Mouse (Mus musculus) CH12.LX (cell line): Measurements from ENCODE around the gene Mgam. TPM values are rescaled to one million over a fixed set of nuclear protein-coding genes. Genes with fewer than 3 reads are reported as not detected.

Experiments
- DNase-seq: peaks from one replicate; pipeline ENCODE4 v3.0.0-alpha.2; 2013; ENCODE audit errors: extremely low read depth
- H3K27ac ChIP-seq: 2 replicates; pipeline ENCODE4 v1.5.1; 2012; ENCODE audit warnings: low read depth, mild to moderate bottlenecking, control low read depth, moderate library complexity; ENCODE audit not compliant: insufficient read depth
- H3K27me3 ChIP-seq: replicated peaks from 2 replicates; pipeline ENCODE3; 2012; ENCODE audit warnings: inconsistent platforms
- H3K36me3 ChIP-seq, 2 experiments: replicated peaks in 1 of 2; 2 replicates each; pipeline versions ENCODE3 to v1.6.1; 2012; ENCODE audit warnings: inconsistent platforms in 1 of 2, low read length in 1 of 2, mild to moderate bottlenecking in 1 of 2, mixed read lengths in 1 of 2, moderate library complexity in 1 of 2; ENCODE audit not compliant: control insufficient read depth in 1 of 2, insufficient read depth in 1 of 2
- H3K4me1 ChIP-seq, 2 experiments: 2 replicates each; pipeline ENCODE4 v1.6.1; 2012; ENCODE audit warnings: inconsistent platforms in 1 of 2, moderate library complexity in 1 of 2; ENCODE audit not compliant: insufficient read depth in 2 of 2, control insufficient read depth in 1 of 2
- H3K4me2 ChIP-seq: 2 replicates; pipeline ENCODE4 v1.6.1; 2012; ENCODE audit warnings: low read depth, mild to moderate bottlenecking, control low read depth; ENCODE audit not compliant: poor library complexity, insufficient read depth, severe bottlenecking
- H3K4me3 ChIP-seq, 3 experiments: fragments of 150-350 bp in 1 of 3; sonication (generic) in 1 of 3; replicated peaks in 1 of 3; 2 replicates each; pipeline versions ENCODE3 to v1.5.1; 2011 to 2012; ENCODE audit warnings: low read depth in 2 of 3, low read length in 2 of 3, mild to moderate bottlenecking in 2 of 3, moderate library complexity in 2 of 3, control low read depth in 1 of 3, improper control_type of control experiment in 1 of 3, inconsistent platforms in 1 of 3, mixed read lengths in 1 of 3; ENCODE audit not compliant: poor library complexity in 1 of 3
- H3K79me2 ChIP-seq: replicated peaks from 2 replicates; pipeline ENCODE4 v1.6.1; 2012; ENCODE audit warnings: mild to moderate bottlenecking, moderate library complexity; ENCODE audit not compliant: control insufficient read depth, poor library complexity, insufficient read depth, severe bottlenecking; ENCODE audit errors: extremely low read depth
- H3K9ac ChIP-seq: 2 replicates; pipeline ENCODE4 v1.6.1; 2012; ENCODE audit warnings: low read depth, mild to moderate bottlenecking, control low read depth, moderate library complexity; ENCODE audit not compliant: insufficient read depth
- H3K9me3 ChIP-seq: replicated peaks from 2 replicates; pipeline ENCODE3; 2012; ENCODE audit warnings: low read length, inconsistent platforms, mixed read lengths
- BHLHE40 ChIP-seq: IDR thresholded peaks from 2 replicates; pipeline ENCODE4 v1.6.1; 2011; ENCODE audit warnings: mild to moderate bottlenecking, low read depth, low read length, improper control_type of control experiment
- E2F4 ChIP-seq: IDR thresholded peaks from 2 replicates; pipeline ENCODE4 v1.6.1; 2011; ENCODE audit warnings: low read depth, low read length, improper control_type of control experiment; ENCODE audit not compliant: insufficient replicate concordance
- ELF1 ChIP-seq: IDR thresholded peaks from 2 replicates; pipeline ENCODE4 v1.6.1; 2014; ENCODE audit warnings: low read depth, mild to moderate bottlenecking, inconsistent platforms, low read length, improper control_type of control experiment
- IRF4 ChIP-seq: IDR thresholded peaks from 2 replicates; pipeline ENCODE4 v1.6.1; 2014; ENCODE audit warnings: low read depth, mild to moderate bottlenecking, inconsistent platforms, low read length, improper control_type of control experiment
- JUN ChIP-seq: IDR thresholded peaks from 2 replicates; pipeline ENCODE4 v1.6.1; 2011; ENCODE audit warnings: low read depth, mild to moderate bottlenecking, low read length, improper control_type of control experiment, moderate library complexity; ENCODE audit not compliant: insufficient read depth
- JUND ChIP-seq: conservative IDR thresholded peaks from 2 replicates; pipeline ENCODE4 v1.6.1; 2011; ENCODE audit warnings: low read depth, low read length, improper control_type of control experiment
- MAX ChIP-seq: IDR thresholded peaks from 2 replicates; pipeline ENCODE4 v1.6.1; 2011; ENCODE audit warnings: low read length, improper control_type of control experiment
- MXI1 ChIP-seq: IDR thresholded peaks from 2 replicates; pipeline ENCODE4 v1.6.1; 2011; ENCODE audit warnings: mild to moderate bottlenecking, low read depth, low read length, improper control_type of control experiment
- MYC ChIP-seq: IDR thresholded peaks from 2 replicates; pipeline ENCODE4 v1.6.1; 2011; ENCODE audit warnings: low read depth, mild to moderate bottlenecking, improper control_type of control experiment, low read length
- POLR2A ChIP-seq: IDR thresholded peaks from 2 replicates; pipeline ENCODE4 v1.6.1; 2011; ENCODE audit warnings: low read depth, mild to moderate bottlenecking, improper control_type of control experiment, low read length
- POLR2AphosphoS2 ChIP-seq: IDR thresholded peaks from 2 replicates; pipeline ENCODE4 v1.6.1; 2011; ENCODE audit warnings: low read depth, low read length, improper control_type of control experiment
- RAD21 ChIP-seq: IDR thresholded peaks from 2 replicates; pipeline ENCODE4 v1.6.1; 2011; ENCODE audit warnings: low read depth, mild to moderate bottlenecking, low read length, improper control_type of control experiment, moderate library complexity
- RCOR1 ChIP-seq: conservative IDR thresholded peaks from 2 replicates; pipeline ENCODE4 v1.6.1; 2012; ENCODE audit warnings: low read depth, mild to moderate bottlenecking, inconsistent platforms, low read length, improper control_type of control experiment
- TBP ChIP-seq: conservative IDR thresholded peaks from 2 replicates; pipeline ENCODE4 v1.6.1; 2011; ENCODE audit warnings: low read depth, low read length, improper control_type of control experiment
- TCF12 ChIP-seq: IDR thresholded peaks from 2 replicates; pipeline ENCODE4 v1.6.1; 2014; ENCODE audit warnings: low read depth, mild to moderate bottlenecking, inconsistent platforms, low read length, improper control_type of control experiment
- USF2 ChIP-seq: conservative IDR thresholded peaks from 2 replicates; pipeline ENCODE4 v1.6.1; 2011; ENCODE audit warnings: low read depth, low read length, improper control_type of control experiment
- ZKSCAN1 ChIP-seq: IDR thresholded peaks from 2 replicates; pipeline ENCODE4 v1.6.1; 2012; ENCODE audit warnings: low read depth, inconsistent platforms, low read length, improper control_type of control experiment, borderline replicate concordance
- dilution Hi-C: fragments of 300-500 bp; cut with MboI; formaldehyde crosslinking; loops from 2 replicates; pipeline ENCODE4 v1.14.3; 2020; ENCODE audit warnings: low sequenced_read_pairs; ENCODE audit not compliant: extremely low pct_unique_long_range_greater_than_20kb, extremely low pct_ligation_motif_present
- in situ Hi-C: fragments of 300-500 bp; cut with MboI; formaldehyde crosslinking; loops from 3 replicates; pipeline ENCODE4 v1.14.3; 2019; ENCODE audit warnings: low sequenced_read_pairs, low pct_ligation_motif_present, low pct_unique_long_range_greater_than_20kb, mixed read lengths
- polyA plus RNA-seq: library from polyadenylated mRNA; unstranded; fragments of >175 nt; gene quantifications from 2 replicates; pipeline ENCODE4 v1.2.1, GENCODE M21; 2012; ENCODE audit warnings: low read depth; ENCODE audit not compliant: insufficient read length
- total RNA-seq, 2 experiments: library from RNA; depleted of rRNA; stranded (reverse); fragments of 300-350 nt in 1 of 2; fragments of >200 nt in 1 of 2; gene quantifications; 2 replicates each; pipeline ENCODE4 v1.2.3; 2012 to 2014

The Mgam gene
- total and polyA plus RNA-seq, 3 experiments: 0.06 TPM; not detected in 2

DNA sequence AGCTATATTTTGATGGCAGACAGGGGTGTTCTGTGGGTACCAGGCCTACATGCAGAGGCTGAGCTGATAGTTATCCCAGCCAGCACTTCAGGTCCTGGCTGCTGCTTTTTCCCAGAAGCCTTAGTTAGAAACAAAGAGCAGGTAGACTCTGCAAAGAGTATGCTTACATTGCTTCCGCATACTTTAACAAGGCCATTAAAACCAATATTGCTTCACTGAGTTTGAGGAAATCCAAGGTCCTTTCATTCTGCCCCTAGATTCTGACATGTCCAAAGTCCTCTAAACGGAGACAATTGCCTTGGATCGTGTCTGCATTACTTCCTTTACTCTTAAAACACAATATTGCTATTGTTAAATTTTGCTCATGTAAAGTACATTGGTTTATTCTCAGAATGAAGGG, 155.7 kb downstream of the Mgam start:
- TF ChIP-seq IRF4 (no peak), JUND (no peak), MYC (no peak), TBP (no peak), RAD21 (no peak), MXI1 (no peak), JUN (no peak), POLR2A (no peak), ELF1 (no peak), USF2 (no peak), BHLHE40 (no peak), POLR2AphosphoS2 (no peak), E2F4 (no peak)
- H3K4me2 ChIP-seq: no peak overlapping the region
- H3K79me2 ChIP-seq: no peaks in the 10 kb centered on the region
- no peak overlapping the region for H3K4me3 ChIP-seq
- no peak overlapping the region for H3K9ac ChIP-seq
- no peaks in the 10 kb centered on the region for H3K27me3 ChIP-seq
- no peaks in the 10 kb centered on the region for H3K4me1 ChIP-seq
- in situ Hi-C loops (no loop called here), dilution Hi-C loops (no loop called here)
- DNase-seq: no peak
- H3K36me3 ChIP-seq: no peaks in the 10 kb centered on the region
- no peaks in the 10 kb centered on the region for H3K9me3 ChIP-seq
- H3K27ac ChIP-seq: no peak overlapping the region

DNA sequence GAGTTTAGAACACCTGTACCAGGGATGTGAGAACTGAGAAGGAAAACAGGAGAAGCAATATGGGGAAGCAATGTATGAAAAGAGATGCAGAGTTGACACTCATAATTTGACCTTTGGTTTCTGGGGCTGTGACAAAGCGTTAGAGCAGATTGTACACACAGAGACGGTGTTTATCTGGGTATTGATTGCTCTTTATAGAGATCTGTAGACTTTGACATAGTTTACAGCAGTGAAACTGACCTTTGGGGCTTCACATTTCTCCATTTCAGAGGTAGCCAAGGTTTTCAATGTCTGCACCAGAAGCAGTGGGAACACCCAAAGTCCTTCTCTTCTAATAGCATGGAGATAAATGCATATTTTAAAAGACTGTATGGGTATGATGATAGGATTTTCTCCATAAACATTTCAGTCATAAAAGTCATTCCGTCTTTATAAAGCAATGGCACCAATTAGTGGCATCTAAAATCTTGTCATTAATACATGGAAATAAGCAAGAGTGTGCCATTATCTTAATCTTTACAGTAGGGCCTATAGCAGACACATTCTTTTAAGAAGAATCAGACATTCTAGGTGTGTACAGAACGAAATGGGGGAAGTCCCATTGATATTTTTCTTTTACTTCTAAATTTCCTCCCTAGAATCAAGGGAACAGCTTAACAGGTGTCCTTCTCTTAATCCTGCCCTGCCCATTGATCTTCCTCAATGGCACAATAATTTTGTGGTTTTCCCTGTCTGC, 166.6 kb downstream of the Mgam start:
- no peaks in the 10 kb centered on the region for H3K4me1 ChIP-seq
- no peaks in the 10 kb centered on the region for H3K9me3 ChIP-seq
- dilution Hi-C loops (no loop called here), in situ Hi-C loops (no loop called here)
- no peaks in the 10 kb centered on the region for H3K36me3 ChIP-seq
- H3K27ac ChIP-seq: no peak overlapping the region
- TF ChIP-seq ELF1: no peak
- no peak for TF ChIP-seq ZKSCAN1
- TF ChIP-seq POLR2A: no peak
- TF ChIP-seq JUN: no peak
- no peak for TF ChIP-seq RCOR1
- TF ChIP-seq MYC: no peak
- no peak for TF ChIP-seq E2F4
- no peak for TF ChIP-seq TCF12
- no peak for TF ChIP-seq MAX
- no peak overlapping the region for H3K9ac ChIP-seq
- no peaks in the 10 kb centered on the region for H3K27me3 ChIP-seq
- H3K79me2 ChIP-seq: no peaks in the 10 kb centered on the region
- DNase-seq: no peak
- H3K4me2 ChIP-seq: no peak overlapping the region
- no peak overlapping the region for H3K4me3 ChIP-seq
